Mouse (Mus musculus) frontal cortex, adult (tissue): ENCODE data around the gene Bcl2l11.
A peak's percentile ranks its signal among the peaks of the same experiment; 100 is the strongest.

ENCODE experiments used
- ATAC-seq: cut with Nextera tagmentation; 2 replicates; pipeline ENCODE4 v1.9.2; 2017; ENCODE audit warnings: mild to moderate bottlenecking, moderate library complexity, mixed read lengths; ENCODE audit not compliant: low TSS enrichment

Bcl2l11 gene

DNA sequence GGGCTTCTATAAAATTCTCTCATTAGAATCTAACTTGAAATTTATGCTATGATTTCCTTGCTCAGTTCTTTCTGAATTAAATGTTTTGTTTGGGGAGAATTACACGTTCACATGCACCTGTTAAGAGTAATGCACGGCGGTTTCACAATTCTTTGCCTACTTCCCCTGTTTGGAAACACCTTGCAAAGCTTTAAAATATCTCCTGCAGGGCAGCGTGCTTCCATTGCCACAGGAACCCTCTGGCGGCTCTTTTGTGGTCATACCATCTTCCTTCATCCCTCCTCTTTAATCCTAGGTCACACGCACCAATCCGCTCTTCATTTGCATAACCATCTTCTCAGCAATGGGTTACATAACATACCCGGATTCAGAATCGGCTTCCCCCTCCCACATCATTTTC lies 14.3 kb upstream of the Bcl2l11 start:
- no peak for ATAC-seq

DNA sequence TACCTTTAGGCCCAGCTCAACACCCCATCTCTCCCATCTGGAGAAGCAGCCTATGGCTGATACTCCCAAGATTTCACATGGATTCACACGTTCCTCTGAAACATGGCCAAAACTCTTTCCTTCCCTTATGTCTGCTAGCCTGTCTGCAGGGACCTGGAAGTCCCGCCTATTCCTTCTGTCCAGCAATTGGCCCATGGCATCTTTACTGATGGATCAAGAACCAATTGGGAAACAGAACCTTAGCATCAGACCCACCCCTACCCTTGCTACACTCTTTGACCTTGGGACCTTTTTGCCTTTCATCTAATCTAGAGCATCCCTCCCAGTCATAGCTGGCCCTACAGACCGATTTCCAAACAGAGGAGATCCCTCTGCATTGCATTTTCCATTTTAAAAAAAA lies 11.2 kb upstream of the Bcl2l11 start:
- ATAC-seq: no peak

DNA sequence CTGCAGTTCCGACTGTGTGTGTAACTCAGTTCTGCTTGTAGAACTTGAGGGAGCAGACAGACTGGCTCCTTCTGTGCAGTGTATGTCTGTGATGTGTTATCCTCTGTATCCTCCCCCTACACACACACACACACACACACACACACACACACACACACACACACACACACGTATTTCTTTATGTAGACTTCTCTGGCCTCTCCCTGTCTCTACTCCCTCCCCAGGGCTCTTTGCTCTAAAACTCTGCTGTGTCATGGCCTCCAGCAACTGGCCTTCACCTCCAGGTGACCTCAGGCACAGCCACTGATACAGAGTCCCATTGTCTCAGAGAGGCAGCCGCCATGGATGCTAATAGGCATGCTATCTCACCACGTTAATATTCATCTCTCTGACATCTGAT lies 10.3 kb upstream of the Bcl2l11 start:
- ATAC-seq: no peak

DNA sequence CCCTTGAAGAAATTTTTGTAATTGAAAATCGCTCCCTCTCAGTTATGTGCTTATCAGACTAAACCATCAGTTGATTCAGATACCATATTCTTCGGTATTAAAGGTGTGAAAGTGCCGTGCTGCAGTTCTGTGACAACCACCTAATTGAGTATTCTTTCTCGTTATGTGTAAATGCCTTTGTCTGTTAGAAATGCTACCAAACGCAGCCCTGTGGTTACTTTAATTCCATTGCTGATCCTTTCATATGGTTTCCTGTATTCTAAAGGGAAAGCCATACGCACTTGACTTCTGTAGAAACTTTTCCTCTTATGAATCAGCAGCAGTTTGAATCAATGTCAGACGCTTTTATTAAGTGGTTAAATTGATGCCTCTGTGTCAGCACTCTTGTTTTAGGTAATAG lies 8.2 kb upstream of the Bcl2l11 start:
- no peak for ATAC-seq

DNA sequence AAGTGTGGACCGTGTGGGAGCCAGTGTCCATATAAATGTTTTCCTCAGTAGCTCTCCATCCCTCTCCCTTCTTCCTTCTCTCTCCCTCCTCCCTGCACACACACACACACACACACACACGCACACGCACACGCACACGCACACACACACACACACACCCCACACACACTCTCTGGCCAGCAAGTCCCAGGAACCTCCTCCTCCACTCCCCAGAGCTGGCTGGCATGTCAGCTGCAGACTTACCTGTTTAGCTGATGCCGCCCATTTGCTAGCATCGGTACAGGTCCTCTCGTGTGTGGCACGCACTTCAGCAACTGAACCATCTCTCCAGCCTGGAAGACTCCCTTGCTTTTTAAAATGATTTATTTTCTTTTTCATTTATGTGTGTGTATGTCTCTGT lies 6.9 kb upstream of the Bcl2l11 start:
- ATAC-seq: no peak

DNA sequence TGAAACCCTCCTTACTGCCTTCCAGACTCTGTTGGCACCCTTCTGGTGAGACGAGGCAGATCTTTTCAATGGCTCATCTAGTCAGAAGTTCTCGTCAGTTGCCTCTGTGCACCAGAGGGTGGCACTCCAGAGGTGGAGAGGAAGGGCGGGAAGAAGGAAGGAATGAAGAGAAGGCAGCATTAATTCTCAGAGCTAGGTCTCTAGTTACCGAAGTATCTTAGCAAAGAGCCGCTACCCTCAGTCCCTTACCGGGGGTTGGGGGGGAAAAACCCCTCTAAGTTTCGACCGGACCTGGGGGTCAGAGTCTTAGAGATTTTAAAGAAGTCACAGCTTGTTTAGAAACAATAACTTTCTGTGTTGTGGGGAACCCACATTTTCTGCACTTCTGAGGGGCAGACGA lies 3.3 kb upstream of the Bcl2l11 start:
- peak; percentile 70 for ATAC-seq

DNA sequence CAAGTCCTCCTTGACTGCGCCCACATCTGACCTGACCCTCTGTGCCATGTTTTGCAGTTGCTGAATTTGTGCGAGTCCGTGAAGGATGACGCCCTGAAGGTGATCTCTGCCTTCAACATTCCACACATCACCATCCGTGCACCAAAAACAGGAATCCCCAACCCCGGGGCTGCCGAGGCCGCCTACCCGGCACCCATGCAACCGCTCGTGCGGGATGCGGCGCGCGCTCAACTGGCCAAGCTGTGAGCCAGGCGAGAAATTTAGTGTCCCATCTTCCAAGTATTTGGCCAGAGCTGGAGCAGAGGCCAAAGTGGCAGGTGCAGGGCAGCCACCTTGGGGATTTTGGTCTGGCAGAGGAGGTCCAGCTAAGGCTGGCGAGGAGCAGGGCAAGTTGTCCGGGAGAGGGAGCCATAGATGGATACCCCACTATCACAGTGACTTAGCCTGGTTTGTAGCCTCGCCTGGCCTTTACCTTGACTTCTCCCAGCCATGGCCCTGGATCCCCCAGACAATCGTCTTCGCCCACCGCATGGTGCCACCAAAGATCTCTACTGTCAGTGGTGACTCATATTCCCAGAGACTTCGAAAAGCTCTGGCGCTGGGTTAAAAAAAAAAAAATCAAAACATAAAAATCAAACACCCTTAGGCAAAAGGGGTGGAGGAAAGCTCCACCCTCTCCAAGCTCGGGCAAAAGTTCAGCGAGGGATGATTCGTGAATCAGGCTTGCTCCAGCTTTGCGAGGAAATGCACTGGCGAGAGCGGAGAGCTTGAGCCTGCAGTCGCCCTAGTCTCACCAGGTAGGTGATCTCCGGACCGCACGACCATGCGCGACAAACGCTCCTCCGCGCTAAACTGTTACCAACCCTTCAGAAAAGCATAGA lies 2.7 kb upstream of the Bcl2l11 start:
- no peak for ATAC-seq

DNA sequence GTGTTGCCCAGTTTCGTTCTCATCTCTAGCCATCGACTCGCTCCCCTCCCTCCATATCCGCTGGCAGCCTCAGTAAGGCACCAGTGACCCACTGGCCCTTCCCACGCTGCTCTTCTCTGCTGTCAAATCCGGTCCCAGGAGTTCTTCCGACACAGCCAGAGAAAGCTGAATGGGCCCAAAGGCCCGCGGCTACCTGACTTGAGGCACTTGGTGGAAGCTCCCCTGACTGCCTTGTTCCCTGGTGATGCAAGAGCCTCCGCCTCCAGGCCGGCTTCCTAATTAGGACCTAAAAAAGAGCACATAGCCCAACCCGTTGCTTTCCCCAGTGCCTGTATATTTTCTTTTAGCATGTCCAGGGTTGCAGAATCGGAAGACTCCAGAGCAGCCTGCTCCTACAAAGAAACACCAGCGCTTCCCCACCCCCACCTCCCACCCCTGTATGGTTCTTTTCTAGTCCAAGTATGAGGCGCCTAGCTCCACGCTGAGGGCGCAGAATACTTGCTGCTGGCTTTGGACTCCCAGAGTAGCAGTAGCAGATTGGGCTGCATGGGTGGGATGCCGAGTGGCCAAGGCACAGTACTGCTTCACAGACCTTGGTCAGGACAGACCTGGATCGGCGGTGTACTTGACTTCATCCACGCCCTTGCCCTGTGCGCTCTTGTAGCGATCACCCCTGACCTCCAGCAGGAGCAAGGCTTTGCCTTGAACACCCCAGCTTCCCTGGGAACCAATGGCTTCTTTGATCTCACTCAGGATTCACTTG lies 1.7 kb upstream of the Bcl2l11 start:
- ATAC-seq: no peak

DNA sequence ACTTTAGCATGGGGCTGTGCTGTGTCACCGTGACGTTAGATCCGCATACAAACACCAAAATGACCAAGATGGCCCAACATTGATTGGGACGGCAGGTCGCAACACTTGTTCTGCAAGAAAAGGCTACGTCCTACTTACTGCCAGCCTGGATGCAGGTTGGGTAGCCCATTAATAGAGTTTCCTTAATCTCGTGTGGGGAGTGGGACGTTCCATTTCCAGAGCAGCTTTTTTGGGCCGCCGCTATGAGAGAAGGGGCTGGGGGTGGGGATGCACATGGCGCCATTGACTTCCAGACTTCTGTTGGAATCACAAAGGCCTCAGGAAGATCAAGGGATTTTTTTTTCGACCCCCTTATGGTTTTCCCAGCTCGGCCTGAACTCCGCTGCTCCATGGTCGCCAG lies 1.1 kb upstream of the Bcl2l11 start:
- ATAC-seq: no peak

DNA sequence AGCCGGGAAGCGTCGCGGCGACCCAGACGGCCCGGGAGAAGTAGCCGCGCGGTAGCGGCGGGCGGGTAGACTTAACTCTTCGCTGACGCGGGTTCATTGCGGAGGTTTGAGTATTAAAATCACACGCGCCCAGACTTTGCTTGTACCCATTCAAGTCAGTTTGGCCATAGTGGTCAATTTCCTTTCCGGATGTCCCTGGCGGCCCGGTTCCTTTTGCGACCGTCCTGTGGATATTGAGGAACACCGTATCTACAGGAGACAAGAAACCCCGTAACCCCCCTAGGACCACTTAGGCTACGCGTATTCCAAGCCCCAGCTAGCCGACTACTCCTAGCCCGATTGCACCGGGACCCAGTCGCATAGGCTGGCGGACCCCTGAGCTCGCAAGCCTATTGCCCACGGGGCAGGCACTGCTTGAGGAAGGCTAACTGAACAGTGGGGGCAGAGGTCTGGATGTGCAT lies 783 bp downstream of the Bcl2l11 start:
- no peak for ATAC-seq

DNA sequence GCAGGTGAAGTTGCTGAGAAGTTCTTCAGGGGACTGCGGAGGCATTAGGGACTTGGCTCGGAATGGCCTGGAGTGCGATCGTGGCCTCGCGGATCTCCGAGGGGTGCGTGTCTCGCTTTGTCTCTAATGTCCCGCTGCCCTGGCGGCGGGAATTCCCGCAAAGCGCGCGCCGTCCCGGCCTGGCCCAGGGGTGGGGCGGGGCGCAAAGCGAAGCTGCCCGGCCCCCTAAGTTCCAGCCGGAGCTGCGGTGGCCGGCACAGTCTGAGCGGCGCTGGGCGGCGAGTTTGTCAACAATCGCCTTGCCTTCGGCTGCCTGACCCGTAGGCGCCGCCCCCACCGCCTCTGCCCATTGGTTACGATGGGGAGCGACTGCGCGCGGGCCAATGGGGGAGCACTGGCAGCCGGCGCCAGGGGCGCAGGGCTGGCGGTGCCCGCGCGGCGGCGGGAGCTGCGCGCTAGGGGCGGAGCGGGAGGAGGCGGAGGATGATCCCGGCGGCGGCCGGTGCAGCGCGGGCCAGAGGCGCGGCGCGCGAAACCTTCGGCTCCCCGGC lies 1.4 kb downstream of the Bcl2l11 start:
- ATAC-seq: peak; percentile 73

DNA sequence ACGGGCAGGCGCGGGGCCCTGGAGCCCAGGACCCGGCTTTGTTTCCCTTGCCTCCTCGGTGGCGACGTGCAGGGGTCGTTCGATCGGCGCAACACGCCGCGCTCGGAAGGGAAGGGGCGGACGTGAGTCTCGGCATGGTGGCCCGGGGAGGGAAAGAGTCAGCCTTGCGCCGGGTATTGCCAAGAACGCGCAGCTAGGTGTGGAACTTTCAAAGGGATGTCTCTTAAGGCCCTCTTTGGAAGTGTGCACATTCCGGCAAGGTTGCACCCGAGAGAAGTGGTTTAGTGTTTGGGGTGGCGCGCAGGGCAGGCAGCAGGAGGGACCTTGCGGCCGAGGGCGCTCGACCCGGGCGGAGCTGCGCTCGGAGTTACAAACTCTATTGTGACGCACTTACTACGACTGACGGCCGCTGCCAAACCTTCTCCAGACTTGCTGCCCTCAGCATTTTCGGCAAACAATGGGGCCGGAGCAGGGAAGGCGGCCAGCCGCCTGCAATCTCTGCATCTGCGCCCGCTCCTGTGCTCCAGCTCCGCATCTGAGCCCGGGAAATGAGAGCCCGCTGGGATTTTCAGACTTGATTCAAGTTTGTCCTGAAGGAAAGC lies 2.0 kb downstream of the Bcl2l11 start:
- 0 out of 2 replicates have a peak, but pooled peaks have one; percentile 9 for ATAC-seq

DNA sequence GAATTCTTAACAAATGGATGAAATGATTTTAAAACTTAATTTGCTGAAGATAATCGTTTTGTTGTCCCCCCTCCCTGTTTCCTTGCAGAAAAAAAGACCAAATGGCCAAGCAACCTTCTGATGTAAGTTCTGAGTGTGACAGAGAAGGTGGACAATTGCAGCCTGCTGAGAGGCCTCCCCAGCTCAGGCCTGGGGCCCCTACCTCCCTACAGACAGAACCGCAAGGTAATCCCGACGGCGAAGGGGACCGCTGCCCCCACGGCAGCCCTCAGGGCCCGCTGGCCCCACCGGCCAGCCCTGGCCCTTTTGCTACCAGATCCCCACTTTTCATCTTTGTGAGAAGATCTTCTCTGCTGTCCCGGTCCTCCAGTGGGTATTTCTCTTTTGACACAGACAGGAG lies 2.7 kb downstream of the Bcl2l11 start:
- ATAC-seq: no peak

DNA sequence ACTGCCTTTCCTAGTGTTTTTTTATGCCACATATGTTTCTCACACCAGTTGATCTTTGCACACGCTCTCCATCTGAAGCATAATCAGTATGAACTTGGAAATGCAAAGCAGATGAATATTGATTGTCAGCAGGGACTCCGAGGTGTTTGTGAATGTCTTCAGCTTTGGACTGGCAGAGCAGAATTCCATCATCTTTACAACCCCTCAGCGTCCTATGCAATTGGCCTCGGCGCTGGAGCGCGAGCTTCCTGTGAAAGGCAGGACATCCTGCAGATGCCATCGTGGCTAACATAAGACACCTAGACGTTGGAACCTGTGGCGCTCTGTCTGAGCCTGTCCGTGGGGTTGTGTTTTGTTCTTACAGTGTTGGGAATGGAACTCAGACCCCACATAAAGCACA lies 5.7 kb downstream of the Bcl2l11 start:
- no peak for ATAC-seq

DNA sequence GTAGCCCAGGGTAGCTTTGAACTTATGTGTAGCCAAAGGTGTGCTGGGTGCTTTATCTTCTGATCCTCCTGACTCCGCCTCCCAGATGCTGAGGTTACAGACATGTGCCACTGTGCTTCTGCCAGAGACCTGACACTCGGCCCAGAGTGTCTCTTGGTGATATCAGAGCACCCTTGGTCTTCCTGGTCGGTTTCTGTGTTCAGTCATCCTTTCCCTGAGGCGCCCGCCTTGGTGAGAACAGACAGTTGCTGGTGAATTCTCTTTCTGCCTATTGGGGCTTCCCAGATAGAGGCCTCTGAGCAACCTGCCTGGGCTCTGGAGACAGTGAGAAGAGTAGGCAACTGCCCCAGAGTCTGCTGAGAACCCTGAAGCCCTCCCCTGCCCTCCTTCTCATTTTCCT lies 6.8 kb downstream of the Bcl2l11 start:
- no peak for ATAC-seq

DNA sequence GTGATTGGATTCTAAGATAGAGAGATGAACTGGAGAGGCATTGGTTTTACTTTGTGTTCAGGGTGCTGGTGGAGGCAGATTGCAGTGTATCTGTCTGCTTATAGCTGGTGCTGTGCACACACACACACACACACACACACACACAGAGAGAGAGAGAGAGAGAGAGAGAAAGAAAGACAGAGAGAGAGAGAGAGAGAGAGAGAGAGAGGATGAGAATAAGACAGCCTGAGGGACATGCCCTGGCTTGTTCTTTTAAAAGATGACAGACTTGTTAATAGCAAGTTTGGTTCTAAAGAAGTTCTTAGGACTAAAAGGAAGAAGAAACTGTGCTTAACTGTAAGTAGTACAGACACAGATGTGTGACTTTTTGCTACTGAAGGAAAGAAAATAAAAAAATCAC lies 8.0 kb downstream of the Bcl2l11 start:
- no peak for ATAC-seq

DNA sequence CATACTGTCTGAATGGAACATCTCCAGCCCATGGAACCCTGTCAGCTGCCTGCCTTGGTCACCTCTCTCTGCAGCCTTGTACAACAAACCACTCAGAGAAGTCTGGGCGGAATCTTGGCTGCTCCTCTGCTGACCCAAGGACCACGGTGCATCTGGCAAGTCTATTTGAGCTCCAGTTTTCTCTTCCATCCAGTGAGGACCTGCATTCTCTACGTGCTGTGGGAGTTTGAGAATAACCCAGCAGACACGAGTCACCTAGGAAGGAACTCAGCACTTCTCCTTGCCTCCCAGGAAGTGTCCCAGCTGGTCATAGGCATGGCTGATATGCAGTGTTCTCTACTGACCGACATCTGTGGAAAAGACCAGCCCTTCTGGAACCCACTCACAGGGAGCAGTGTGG lies 8.6 kb downstream of the Bcl2l11 start:
- ATAC-seq: no peak

DNA sequence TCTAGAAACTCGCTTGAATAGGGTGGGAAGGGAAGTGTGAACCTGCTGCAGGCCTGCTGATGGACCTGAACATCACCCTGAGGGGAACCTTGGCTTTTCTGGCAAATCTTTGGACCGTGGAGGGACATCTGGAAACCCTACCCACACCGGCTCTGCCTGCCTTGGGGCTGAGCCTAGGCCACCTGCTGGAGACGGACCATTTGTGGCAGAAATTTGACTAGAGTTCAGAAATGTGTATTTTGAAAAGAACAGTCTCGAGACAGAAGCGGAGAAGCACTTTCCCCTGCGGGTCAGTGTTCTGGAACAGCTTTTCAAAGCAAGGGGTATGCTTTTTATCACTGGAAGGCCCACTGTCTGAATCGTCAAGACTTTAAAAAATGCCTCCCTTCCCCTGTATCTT lies 9.1 kb downstream of the Bcl2l11 start:
- ATAC-seq: no peak

DNA sequence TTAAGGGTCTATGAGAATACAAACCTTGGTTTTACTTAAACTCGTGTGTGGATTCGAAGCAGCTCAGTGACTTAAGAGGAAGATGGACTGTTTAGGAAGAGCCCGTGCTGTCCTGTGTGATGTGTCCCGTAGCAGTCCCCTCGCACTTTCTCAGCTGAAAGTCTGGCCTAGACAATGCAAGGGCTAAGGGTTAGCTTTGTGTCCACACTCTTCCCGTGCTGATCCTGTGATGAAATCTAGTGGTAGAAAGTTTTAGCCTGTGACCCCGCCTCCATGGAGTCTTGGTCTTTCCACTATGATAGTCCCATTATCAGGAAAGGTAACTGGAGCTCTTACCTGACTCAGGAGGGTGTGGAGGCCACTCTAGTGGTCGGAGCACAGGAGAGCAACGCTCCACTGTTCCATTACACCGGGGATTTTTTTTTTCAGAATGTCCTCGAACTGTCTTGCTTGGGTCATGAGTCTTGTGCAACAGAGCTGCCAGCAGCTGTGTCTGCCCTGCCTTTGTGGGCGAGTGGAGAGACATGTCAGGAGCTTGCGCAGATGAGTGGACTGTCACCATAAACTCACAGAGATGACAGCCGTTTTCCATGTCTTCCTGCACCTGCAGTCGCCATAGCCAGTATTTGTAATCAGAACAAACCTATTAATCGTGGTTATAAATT lies 11.1 kb downstream of the Bcl2l11 start:
- ATAC-seq: no peak

DNA sequence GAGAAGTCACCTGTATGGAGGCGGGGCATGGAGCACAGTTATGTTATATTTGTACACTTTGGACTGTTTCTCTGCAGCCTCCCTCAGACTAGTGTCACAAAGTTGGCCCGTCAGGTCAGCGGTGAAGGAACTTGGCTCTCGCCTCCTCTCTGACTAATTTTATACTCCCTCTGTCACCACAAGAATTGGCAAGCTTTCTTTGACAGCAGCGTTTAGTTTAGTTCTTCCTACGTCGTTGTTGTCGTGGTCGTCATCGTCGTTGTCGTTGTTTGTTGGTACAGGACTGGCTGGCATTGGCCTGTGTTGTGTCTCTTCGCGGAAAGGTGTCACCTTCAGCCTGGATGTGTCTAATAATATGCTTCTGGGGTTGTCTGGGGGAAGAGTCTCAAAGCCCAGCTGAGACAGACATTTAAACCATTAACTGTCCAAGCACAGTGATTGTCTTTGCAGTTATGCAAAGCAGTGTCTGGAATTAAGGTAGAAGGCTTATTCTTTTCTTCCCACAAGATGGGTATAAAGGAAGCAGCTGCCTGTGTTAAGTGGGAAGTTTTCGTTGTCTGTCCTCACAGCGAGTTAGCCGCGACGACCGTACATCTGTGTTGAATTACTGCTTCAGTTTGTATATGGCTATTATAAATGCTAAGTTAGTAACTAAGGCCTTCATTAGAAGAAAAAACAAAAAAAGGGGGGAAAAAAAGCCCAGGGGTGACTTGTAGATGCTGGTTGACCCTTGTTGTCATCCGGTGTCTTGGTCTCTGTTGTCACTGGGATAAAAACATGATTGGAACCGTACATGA lies 11.8 kb downstream of the Bcl2l11 start:
- ATAC-seq: no peak

DNA sequence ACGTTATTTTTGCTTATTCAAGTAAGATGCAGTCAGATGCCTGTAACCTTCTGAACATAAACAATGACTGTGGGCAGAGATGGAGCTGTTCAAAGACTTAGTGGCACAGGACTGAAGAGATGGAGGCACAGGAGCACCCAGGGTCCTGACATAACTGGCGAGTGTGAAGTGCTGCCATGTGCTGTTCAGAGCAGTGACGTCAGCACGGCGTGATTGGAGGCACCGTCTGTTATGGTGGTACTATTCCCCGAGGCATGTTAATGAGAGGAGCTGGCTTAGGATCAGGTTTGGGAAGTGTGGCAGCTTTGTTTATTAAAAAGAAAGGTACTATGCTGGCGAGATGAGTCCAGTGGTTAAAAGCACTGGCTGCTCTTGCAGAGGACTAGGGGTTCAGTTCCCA lies 13.1 kb downstream of the Bcl2l11 start:
- ATAC-seq: no peak
